Comparison of ENCODE assay signal across 21 mouse cellular contexts in genomic region chr8:110887551-110887950, GRCm38 (mm10). TPM values are rescaled to one million over a fixed set of nuclear protein-coding genes. Genes with fewer than 3 reads are reported as not detected.
DNase-seq lines count a peak whose midpoint lies in the region; TF ChIP-seq lines count a peak whose summit lies in the region.
"Had no signal": no experiment of that assay in that cellular context is flagged by ENCODE, and none has a peak within 500 bp of the region (broad histone marks: within the 10 kb centered on the region; RNA-seq: fewer than 3 reads in every experiment).

No protein-coding gene starts in this region.

- WGBS in midbrain, embryonic 10.5 days = 95% methylated on average over 10 of the region's 10 CpGs
- WGBS in kidney, adult 2 months = 95% methylated on average over 10 of the region's 10 CpGs

- peak; percentile 46 for DNase-seq in gastrocnemius, adult 2 months
- DNase-seq in gastrocnemius, adult 18-20 months (ENCODE audit: low spot score) = no peak
- no peak for DNase-seq in ES-E14 (ENCODE audit: low read depth, low spot score)
- DNase-seq in cerebellum, adult 18-20 months = peak; percentile 51 to 68
- DNase-seq in cerebellum, postnatal 14 days = peak; percentile 76 to 85
- DNase-seq in midbrain, embryonic 10.5 days (ENCODE audit: low spot score) = no peak
- no peak for DNase-seq in kidney, adult 2 months
- DNase-seq: heart, postnatal 4 days; kidney, adult 9 months; kidney, postnatal 25 days; layer of hippocampus, adult 9-11 months; lung, postnatal 36 days; thymus, postnatal 14 days had no signal

- H3K27ac ChIP-seq in gastrocnemius, adult 2 months = no peak overlapping the region
- no peak overlapping the region for H3K27ac ChIP-seq in ES-E14 (ENCODE audit: insufficient read depth, low read depth, low read length, poor library complexity, severe bottlenecking)
- H3K27ac ChIP-seq in midbrain, embryonic 10.5 days (replicated peaks) = no peak overlapping the region
- H3K27ac ChIP-seq in kidney, adult 2 months (ENCODE audit: insufficient read depth, low read depth, low read length) = no peak overlapping the region
- H3K27ac ChIP-seq: forebrain, embryonic 15.5 days; heart, embryonic 15.5 days; hindbrain, embryonic 15.5 days; limb, embryonic 15.5 days; liver, embryonic 15.5 days; lung, embryonic 15.5 days; neural tube, embryonic 13.5 days had no signal

- H3K4me3 ChIP-seq in gastrocnemius, adult 2 months = no peak overlapping the region
- H3K4me3 ChIP-seq in ES-E14 (ENCODE audit: insufficient read depth in 1 of 2, low read depth in 1 of 2, low read length in 2 of 2, poor library complexity in 1 of 2, severe bottlenecking in 1 of 2) = peak overlapping the region in 1 of 2 experiments; percentile 27; a peak in 1 of 4 replicates
- H3K4me3 ChIP-seq in midbrain, embryonic 10.5 days = no peak overlapping the region
- no peak overlapping the region for H3K4me3 ChIP-seq in kidney, adult 2 months (ENCODE audit: insufficient read depth, low read depth, low read length)
- H3K4me3 ChIP-seq: forebrain, embryonic 15.5 days; heart, embryonic 15.5 days; hindbrain, embryonic 15.5 days; limb, embryonic 15.5 days; liver, embryonic 15.5 days; lung, embryonic 15.5 days; myocyte; neural tube, embryonic 13.5 days had no signal

- intact Hi-C loops in gastrocnemius, adult 2 months (cut with DNase I) = no loop called here

- peaks cover 0 to 9% of the 10 kb centered on the region in 2 experiments; a peak in 2 of 4 replicates for H3K4me1 ChIP-seq in ES-E14 (ENCODE audit: control insufficient read depth in 2 of 2, insufficient read depth in 2 of 2, low read length in 2 of 2, poor library complexity in 1 of 2)
- peaks cover 4% of the 10 kb centered on the region for H3K4me1 ChIP-seq in midbrain, embryonic 10.5 days
- H3K4me1 ChIP-seq in kidney, adult 2 months (ENCODE audit: control insufficient read depth, insufficient read depth, low read length) = no peaks in the 10 kb centered on the region
- H3K4me1 ChIP-seq: forebrain, embryonic 15.5 days; hindbrain, embryonic 15.5 days; limb, embryonic 15.5 days; lung, embryonic 15.5 days; neural tube, embryonic 13.5 days had no signal

- H3K36me3 ChIP-seq in ES-E14 (ENCODE audit: control insufficient read depth, insufficient read depth, low read length, poor library complexity, severe bottlenecking) = peaks cover 11% of the 10 kb centered on the region
- H3K36me3 ChIP-seq in midbrain, embryonic 10.5 days = peaks cover 90% of the 10 kb centered on the region
- H3K36me3 ChIP-seq in kidney, adult 2 months (ENCODE audit: control insufficient read depth, insufficient read depth, low read length) = peaks cover 1% of the 10 kb centered on the region

- in situ Hi-C loops in ES-E14 (cut with MboI; ENCODE audit: low sequenced_read_pairs in 2 of 2, unreplicated experiment in 2 of 2) = no loop called here

- no peaks in the 10 kb centered on the region for H3K9me3 ChIP-seq in ES-E14 (ENCODE audit: control insufficient read depth, insufficient read depth, low read depth, low read length)
- no peaks in the 10 kb centered on the region for H3K9me3 ChIP-seq in midbrain, embryonic 10.5 days (replicated peaks)
- H3K9me3 ChIP-seq: forebrain, embryonic 15.5 days; heart, embryonic 15.5 days; hindbrain, embryonic 15.5 days; limb, embryonic 15.5 days; liver, embryonic 15.5 days; lung, embryonic 15.5 days; neural tube, embryonic 13.5 days had no signal

- H3K27me3 ChIP-seq in midbrain, embryonic 10.5 days (ENCODE audit: low read depth, poor library complexity, severe bottlenecking) = no peaks in the 10 kb centered on the region
- no peaks in the 10 kb centered on the region for H3K27me3 ChIP-seq in kidney, adult 2 months (replicated peaks; ENCODE audit: control insufficient read depth, insufficient read depth, low read length)
- H3K27me3 ChIP-seq: forebrain, embryonic 15.5 days; heart, embryonic 15.5 days; hindbrain, embryonic 15.5 days; limb, embryonic 15.5 days; liver, embryonic 15.5 days; lung, embryonic 15.5 days; neural tube, embryonic 13.5 days had no signal

- no peak for TF ChIP-seq CTCF in gastrocnemius, adult 2 months (IDR thresholded peaks at IDR 0.05)
- no peak for TF ChIP-seq CTCF in kidney, adult 2 months (conservative IDR thresholded peaks at IDR 0.05; ENCODE audit: insufficient read depth, insufficient read length, low read depth, low read length)

- no peak for TF ChIP-seq POLR2A in kidney, adult 2 months (IDR thresholded peaks at IDR 0.05; ENCODE audit: low read depth, low read length)

- H3K9ac ChIP-seq in ES-E14 (ENCODE audit: insufficient read depth, low read depth, low read length, poor library complexity, severe bottlenecking) = peak overlapping the region; percentile 19; the same call in 1 of the 2 replicates
- H3K9ac ChIP-seq: forebrain, embryonic 15.5 days; heart, embryonic 15.5 days; hindbrain, embryonic 15.5 days; limb, embryonic 15.5 days; liver, embryonic 15.5 days; lung, embryonic 15.5 days; neural tube, embryonic 13.5 days had no signal

TF ChIP-seq in ES-E14, 5 proteins besides CTCF, POLR2A, EP300 and RAD21:
- TF ChIP-seq HCFC1 (IDR thresholded peaks at IDR 0.05; ENCODE audit: borderline replicate concordance, insufficient read depth, low read length) (no peak), MAFK (IDR thresholded peaks at IDR 0.05; ENCODE audit: insufficient read depth, low read depth, low read length) (no peak), ZC3H11A (IDR thresholded peaks at IDR 0.05; ENCODE audit: borderline replicate concordance, low read depth, low read length) (no peak), CHD2 (IDR thresholded peaks at IDR 0.05; ENCODE audit: low read depth, low read length) (no peak), ZNF384 (IDR thresholded peaks at IDR 0.05; ENCODE audit: low read depth, low read length) (no peak)
TF ChIP-seq in ES-E14: peak in this region for 0.

RNA-seq across cellular contexts. Expression of gene Fuk, which starts 14.7 kb away (rescaled TPM):
- total RNA-seq in gastrocnemius, adult 2 months (2021) = 1 to 10 TPM; 4.4 TPM
- total RNA-seq in gastrocnemius, adult 18-20 months (2021) = 1 to 10 TPM; 3.6 to 4.4 TPM
- total RNA-seq in ES-E14 (2012; rRNA removed) = 17.8 and 23.3 TPM in 2 replicates
- 12.2 and 12.7 TPM in 2 replicates for polyA plus RNA-seq in midbrain, embryonic 10.5 days (2016; fragmentation: Nextera tagmentation; extraction: Ambion mirVana)
- polyA plus RNA-seq in kidney, adult 2 months (2012; rRNA removed) = 17.9 and 21.3 TPM in 2 replicates

RNA-seq across cellular contexts. Expression of gene St3gal2, which starts 32.2 kb away (rescaled TPM):
- total RNA-seq in gastrocnemius, adult 2 months (2021) = 10 to 100 TPM; 46.4 to 51.0 TPM
- 10 to 100 TPM; 45.6 to 54.6 TPM for total RNA-seq in gastrocnemius, adult 18-20 months (2021)
- 7.5 and 12.4 TPM in 2 replicates for total RNA-seq in ES-E14 (2012; rRNA removed)
- 24.3 and 25.4 TPM in 2 replicates for polyA plus RNA-seq in midbrain, embryonic 10.5 days (2016; fragmentation: Nextera tagmentation; extraction: Ambion mirVana)
- polyA plus RNA-seq in kidney, adult 2 months (2012; rRNA removed) = 27.3 and 28.6 TPM in 2 replicates

RNA-seq across cellular contexts. Expression of gene Sf3b3, which starts 41.0 kb away (rescaled TPM):
- 10 to 100 TPM; 16.9 to 19.7 TPM for total RNA-seq in gastrocnemius, adult 2 months (2021)
- 10 to 100 TPM; 13.2 to 16.1 TPM for total RNA-seq in gastrocnemius, adult 18-20 months (2021)
- 210 and 244 TPM in 2 replicates for total RNA-seq in ES-E14 (2012; rRNA removed)
- 222 and 225 TPM in 2 replicates for polyA plus RNA-seq in midbrain, embryonic 10.5 days (2016; fragmentation: Nextera tagmentation; extraction: Ambion mirVana)
- polyA plus RNA-seq in kidney, adult 2 months (2012; rRNA removed) = 22.6 and 25.9 TPM in 2 replicates

RNA-seq across cellular contexts. Expression of gene Cog4, which starts 41.2 kb away (rescaled TPM):
- 10 to 100 TPM; 60.3 to 64.2 TPM for total RNA-seq in gastrocnemius, adult 2 months (2021)
- total RNA-seq in gastrocnemius, adult 18-20 months (2021) = 10 to 100 TPM; 63.7 to 63.8 TPM
- total RNA-seq in ES-E14 (2012; rRNA removed) = 59.4 and 64.7 TPM in 2 replicates
- polyA plus RNA-seq in midbrain, embryonic 10.5 days (2016; fragmentation: Nextera tagmentation; extraction: Ambion mirVana) = 75.4 and 78.2 TPM in 2 replicates
- polyA plus RNA-seq in kidney, adult 2 months (2012; rRNA removed) = 40.1 and 42.9 TPM in 2 replicates

Comparison
In these comparisons a context has a peak if more than half of its experiments do, and no peak if none do; other contexts are left out.
1. DNase-seq: peak in gastrocnemius, adult 2 months (single experiment), cerebellum, adult 18-20 months (2 of 2) and cerebellum, postnatal 14 days (2 of 2); none in gastrocnemius, adult 18-20 months (single experiment), ES-E14 (single experiment), midbrain, embryonic 10.5 days (single experiment) and kidney, adult 2 months (single experiment).
2. RNA of gene Sf3b3, which starts 41.0 kb away (total RNA-seq): 210 to 244 TPM in ES-E14; 16.9 to 19.7 TPM in gastrocnemius, adult 2 months and 13.2 to 16.1 TPM in gastrocnemius, adult 18-20 months; every median in the first group is over 10 times any median in the second.